Mouse (Mus musculus) stomach, postnatal 0 days (tissue): Measurements from ENCODE around the gene Tob2. TPM values are rescaled to one million over a fixed set of nuclear protein-coding genes. Genes with fewer than 3 reads are reported as not detected.
A peak's percentile ranks its signal among the peaks of the same experiment; 100 is the strongest.

Source experiments
- ATAC-seq: fragments of 200-750 bp; cut with Nextera tagmentation; 2 replicates; pipeline ENCODE4 v1.8.0; 2017; ENCODE audit not compliant: low FRiP score, low TSS enrichment
- DNase-seq: peaks from one replicate; pipeline ENCODE4 v3.0.0-alpha.2; 2016; ENCODE audit warnings: low spot score
- H3K27ac ChIP-seq: fragments of 300-500 bp; sonication (generic); replicated peaks from 2 replicates; pipeline ENCODE4 v1.5.1; 2014; ENCODE audit warnings: mild to moderate bottlenecking, control low read depth
- H3K27me3 ChIP-seq: fragments of 300-500 bp; sonication (generic); 2 replicates; pipeline ENCODE4 v1.6.1; 2014; ENCODE audit warnings: low read length; ENCODE audit not compliant: control insufficient read depth, insufficient read depth
- H3K36me3 ChIP-seq: fragments of 300-500 bp; sonication (generic); 2 replicates; pipeline ENCODE4 v1.6.1; 2014; ENCODE audit warnings: low read length, mixed read lengths; ENCODE audit not compliant: control insufficient read depth, insufficient read depth
- H3K4me1 ChIP-seq: fragments of 300-500 bp; sonication (generic); replicated peaks from 2 replicates; pipeline ENCODE4 v1.6.1; 2014; ENCODE audit warnings: antibody characterized with exemption; ENCODE audit not compliant: control insufficient read depth, insufficient read depth
- H3K4me2 ChIP-seq: fragments of 300-500 bp; sonication (generic); replicated peaks from 2 replicates; pipeline ENCODE4 v1.6.1; 2014; ENCODE audit warnings: low read depth, mild to moderate bottlenecking, control low read depth, moderate library complexity
- H3K4me3 ChIP-seq: fragments of 300-500 bp; sonication (generic); 2 replicates; pipeline ENCODE4 v1.5.1; 2014; ENCODE audit warnings: low read depth, low read length, control low read depth
- H3K9ac ChIP-seq: fragments of 300-500 bp; sonication (generic); 2 replicates; pipeline ENCODE4 v1.6.1; 2014; ENCODE audit warnings: mild to moderate bottlenecking, low read length, control low read depth, mixed read lengths
- H3K9me3 ChIP-seq: fragments of 300-500 bp; sonication (generic); 2 replicates; pipeline ENCODE4 v1.6.1; 2016; ENCODE audit warnings: low read length; ENCODE audit not compliant: control insufficient read depth
- CTCF ChIP-seq: IDR thresholded peaks from 2 replicates; pipeline ENCODE4 v1.5.1; 2016; ENCODE audit warnings: antibody characterized with exemption, low read depth, mild to moderate bottlenecking, moderate library complexity
- EP300 ChIP-seq: optimal IDR thresholded peaks from 2 replicates; pipeline ENCODE3; 2016; ENCODE audit warnings: antibody characterized with exemption
- WGBS: fragments of 180-500 bp; shearing (Covaris S2); extraction: QIAGEN DNeasy Blood & Tissue Kit; methylation state at CpG from one replicate; pipeline ENCODE4 v1.1.7; 2014; 5-methylcytosine and 5-hydroxymethylcytosine counted together
- polyA plus RNA-seq: library from polyadenylated mRNA; unstranded; fragments of >200 nt; fragmentation: Nextera tagmentation; extraction: Ambion mirVana; gene quantifications from 2 replicates; pipeline ENCODE4 v1.2.1, GENCODE M21; 2015

The Tob2 gene
- polyA plus RNA-seq, 1 experiment from 2014 or later = 20.5 TPM

- H3K27ac ChIP-seq = 0 out of 2 replicates have a peak overlapping the region, but pooled peaks have one; percentile 24
- no peak overlapping the region for H3K4me3 ChIP-seq
- H3K36me3 ChIP-seq = peaks cover 17% of the 10 kb centered on the region
- H3K9me3 ChIP-seq = no peaks in the 10 kb centered on the region
- H3K4me2 ChIP-seq = no peak overlapping the region
- no peak overlapping the region for H3K9ac ChIP-seq
- WGBS = 22% methylated on average over 4 of the region's 4 CpGs
- H3K4me1 ChIP-seq = no peaks in the 10 kb centered on the region
- peak; percentile 80 for ATAC-seq
- H3K27me3 ChIP-seq = no peaks in the 10 kb centered on the region
- peak; percentile 44 for DNase-seq
- TF ChIP-seq CTCF (no peak), EP300 (no peak)
These were observed 12.9 kb downstream of the Tob2 start for GRCm38 (mm10) chr15:81845724-81846123.

GRCm38 (mm10) chr15:81845033-81845625 lies 13.5 kb downstream of the Tob2 start:
- WGBS = 87% methylated on average over 5 of the region's 5 CpGs
- no peak overlapping the region for H3K9ac ChIP-seq

GRCm38 (mm10) chr15:81842275-81842674 lies 16.3 kb downstream of the Tob2 start:
- no peaks in the 10 kb centered on the region for H3K27me3 ChIP-seq
- no peak overlapping the region for H3K4me3 ChIP-seq
- no peak overlapping the region for H3K4me2 ChIP-seq
- TF ChIP-seq CTCF (no peak), EP300 (no peak)
- no peak overlapping the region for H3K27ac ChIP-seq
- WGBS = 88% methylated on average over 7 of the region's 7 CpGs
- no peaks in the 10 kb centered on the region for H3K9me3 ChIP-seq
- no peak overlapping the region for H3K9ac ChIP-seq
- ATAC-seq (no peak), DNase-seq (no peak)
- no peaks in the 10 kb centered on the region; the same call in 1 of the 2 replicates for H3K36me3 ChIP-seq
- H3K4me1 ChIP-seq = 0 out of 2 replicates have a peak, but pooled peaks cover 4% of the 10 kb centered on the region

More at GRCm38 (mm10) chr15:81845033-81845625, 13.5 kb downstream of the Tob2 start:
- Histone ChIP-seq H3K27ac (no peak overlapping the region), H3K4me1 (no peaks in the 10 kb centered on the region), H3K27me3 (no peaks in the 10 kb centered on the region), H3K36me3 (peaks cover 13% of the 10 kb centered on the region; the same call in 1 of the 2 replicates), H3K4me3 (no peak overlapping the region), H3K9me3 (no peaks in the 10 kb centered on the region), H3K4me2 (no peak overlapping the region)
- DNase-seq (no peak), ATAC-seq (no peak)
- TF ChIP-seq CTCF = no peak
- TF ChIP-seq EP300 = no peak

GRCm38 (mm10) chr15:81840306-81840705 lies 18.3 kb downstream of the Tob2 start:
- DNase-seq = no peak
- no peaks in the 10 kb centered on the region for H3K27me3 ChIP-seq
- H3K4me1 ChIP-seq = 0 out of 2 replicates have a peak, but pooled peaks cover 7% of the 10 kb centered on the region
- no peak for ATAC-seq
- no peak overlapping the region for H3K9ac ChIP-seq
- H3K4me2 ChIP-seq = no peak overlapping the region
- 87% methylated on average over 7 of the region's 7 CpGs for WGBS
- H3K27ac ChIP-seq = no peak overlapping the region
- H3K36me3 ChIP-seq = no peaks in the 10 kb centered on the region
- no peak overlapping the region for H3K4me3 ChIP-seq
- TF ChIP-seq CTCF = no peak
- no peak for TF ChIP-seq EP300
- no peaks in the 10 kb centered on the region for H3K9me3 ChIP-seq

- DNase-seq = peak; percentile 75
These were observed 19.0 kb downstream of the Tob2 start for GRCm38 (mm10) chr15:81839634-81840033.

GRCm38 (mm10) chr15:81838554-81839235 lies 19.9 kb downstream of the Tob2 start:
- Histone ChIP-seq H3K9ac (no peak overlapping the region), H3K27me3 (no peaks in the 10 kb centered on the region), H3K4me2 (no peak overlapping the region), H3K9me3 (no peaks in the 10 kb centered on the region), H3K36me3 (no peaks in the 10 kb centered on the region), H3K27ac (no peak overlapping the region), H3K4me3 (no peak overlapping the region), H3K4me1 (0 out of 2 replicates have a peak, but pooled peaks cover 7% of the 10 kb centered on the region)
- DNase-seq = no peak
- TF ChIP-seq CTCF (no peak), EP300 (no peak)
- 59% methylated on average over 14 of the region's 14 CpGs for WGBS
- ATAC-seq = no peak

More at GRCm38 (mm10) chr15:81839634-81840033, 19.0 kb downstream of the Tob2 start:
- WGBS = 51% methylated on average over 5 of the region's 5 CpGs
- H3K9ac ChIP-seq = no peak overlapping the region
- no peak overlapping the region for H3K4me3 ChIP-seq
- no peaks in the 10 kb centered on the region for H3K36me3 ChIP-seq
- H3K9me3 ChIP-seq = no peaks in the 10 kb centered on the region
- peak; percentile 71 for ATAC-seq
- no peak overlapping the region for H3K4me2 ChIP-seq
- 0 out of 2 replicates have a peak, but pooled peaks cover 7% of the 10 kb centered on the region for H3K4me1 ChIP-seq
- peak overlapping the region; percentile 40 for H3K27ac ChIP-seq
- no peaks in the 10 kb centered on the region for H3K27me3 ChIP-seq
- TF ChIP-seq CTCF (no peak), EP300 (no peak)
